Mouse (Mus musculus): ENCODE data around the gene Tmem102.

Tmem102 gene

GRCm38 (mm10) chr11:69797924-69798323 is 7.5 kb downstream of the Tmem102 start:
- in situ Hi-C loops (cut with MboI; ENCODE audit: low pct_unique_long_range_greater_than_20kb in 1 of 2, low sequenced_read_pairs in 2 of 2, unreplicated experiment in 1 of 2), result no loop called here

DNA sequence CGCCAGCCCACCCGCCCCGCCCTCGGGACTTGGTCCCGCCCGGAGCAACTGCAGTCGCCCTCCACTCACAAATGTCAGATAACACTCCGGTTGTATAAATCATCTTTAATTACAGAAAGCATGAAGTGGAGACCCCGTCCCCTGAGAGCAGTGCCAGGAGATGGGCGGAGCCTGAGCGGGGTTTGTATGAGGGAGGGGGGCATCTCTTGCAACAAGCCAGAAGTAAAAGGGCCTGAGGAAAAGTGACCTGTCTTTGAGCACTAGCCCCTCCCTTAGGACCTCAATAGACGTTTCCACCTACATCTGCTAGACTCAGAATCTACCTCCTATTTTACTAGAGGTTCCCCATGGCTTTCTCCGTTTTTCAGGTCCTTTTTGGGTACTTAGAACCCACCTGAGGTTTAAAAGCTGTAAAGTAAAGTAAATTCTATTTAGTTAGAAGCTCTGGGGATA is 9.4 kb downstream of the Tmem102 start:
- in situ Hi-C loops (cut with MboI; ENCODE audit: low pct_unique_long_range_greater_than_20kb in 1 of 2, low sequenced_read_pairs in 2 of 2, unreplicated experiment in 1 of 2), result no loop called here

DNA sequence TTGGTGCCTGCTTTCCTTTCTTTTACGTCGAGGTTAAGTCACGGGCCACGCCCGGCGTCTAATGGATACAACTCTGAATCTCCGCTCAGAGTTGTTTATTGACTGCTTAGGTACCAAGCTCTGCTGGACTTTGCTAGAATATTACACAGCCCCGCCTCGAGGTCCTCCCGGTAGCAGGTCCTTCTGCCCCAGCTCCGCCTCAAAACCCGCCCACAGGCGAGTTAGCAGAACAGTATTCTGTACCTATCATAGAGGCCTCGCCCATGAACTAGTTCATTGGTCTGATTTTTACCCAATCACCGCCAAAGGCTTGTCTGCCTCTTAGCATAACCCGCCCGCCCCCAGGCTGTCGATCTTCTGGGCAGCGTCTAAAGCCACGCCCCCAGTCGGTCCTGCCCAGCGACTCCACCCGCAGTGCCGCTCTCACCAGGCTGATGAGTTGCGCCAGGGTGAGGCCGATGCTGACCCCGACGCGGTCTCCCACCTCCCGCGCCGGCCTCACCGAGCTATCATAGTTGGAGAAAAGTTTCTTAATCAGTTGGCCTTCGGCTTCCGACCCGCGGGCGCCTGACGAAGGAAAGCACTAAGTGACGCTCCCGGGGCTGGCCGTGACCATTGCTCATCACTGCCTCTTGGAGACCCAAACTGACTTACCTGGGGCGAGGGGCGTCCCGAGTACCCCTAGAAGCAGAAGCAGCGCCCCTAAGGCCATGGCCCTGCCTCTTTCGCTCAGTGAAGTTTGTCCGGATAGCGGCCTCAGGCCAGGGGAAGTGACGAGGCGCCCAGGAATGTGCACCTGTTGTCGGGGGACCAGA is 10.0 kb downstream of the Tmem102 start, which contains the start of gene Chrnb1:
Chrnb1 (minus strand) TSS at position 776 of the 815 bp plus-strand sequence.
- in situ Hi-C loops (cut with MboI; ENCODE audit: low pct_unique_long_range_greater_than_20kb in 1 of 2, low sequenced_read_pairs in 2 of 2, unreplicated experiment in 1 of 2), result no loop called here

- in situ Hi-C loops (cut with MboI; ENCODE audit: low pct_unique_long_range_greater_than_20kb in 1 of 2, low sequenced_read_pairs in 2 of 2, unreplicated experiment in 1 of 2), result no loop called here
Measured at GRCm38 (mm10) chr11:69793429-69793828, 12.0 kb downstream of the Tmem102 start.

- in situ Hi-C loops (cut with MboI; ENCODE audit: low pct_unique_long_range_greater_than_20kb in 1 of 2, low sequenced_read_pairs in 2 of 2, unreplicated experiment in 1 of 2), result no loop called here
Measured at GRCm38 (mm10) chr11:69791420-69791819, 14.0 kb downstream of the Tmem102 start.

- in situ Hi-C loops (cut with MboI; ENCODE audit: low pct_unique_long_range_greater_than_20kb in 1 of 2, low sequenced_read_pairs in 2 of 2, unreplicated experiment in 1 of 2), result no loop called here
Measured at GRCm38 (mm10) chr11:69789431-69789830, 16.0 kb downstream of the Tmem102 start.

DNA sequence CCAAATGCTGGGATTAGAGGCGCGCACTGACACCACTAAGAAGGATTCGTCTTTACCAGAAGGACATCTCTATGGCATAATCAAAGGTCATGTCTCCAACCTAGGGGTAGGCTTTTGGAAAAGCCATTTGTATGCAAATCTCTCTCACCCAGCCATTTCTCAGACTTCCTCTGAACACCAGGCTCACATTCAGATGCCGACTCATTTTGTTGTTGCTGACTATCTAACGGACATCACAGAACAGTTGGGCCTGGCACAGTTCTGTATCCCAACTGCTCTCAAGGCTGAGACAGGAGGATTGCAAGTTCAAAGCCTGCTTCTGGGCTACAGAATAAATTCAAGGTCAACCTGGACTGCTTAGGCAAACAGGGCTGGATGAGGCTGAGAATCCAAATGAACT is 18.1 kb downstream of the Tmem102 start:
- in situ Hi-C loops (cut with MboI; ENCODE audit: low pct_unique_long_range_greater_than_20kb in 1 of 2, low sequenced_read_pairs in 2 of 2, unreplicated experiment in 1 of 2), result no loop called here

GRCm38 (mm10) chr11:69784793-69785272 is 20.6 kb downstream of the Tmem102 start:
- in situ Hi-C loops (cut with MboI; ENCODE audit: low pct_unique_long_range_greater_than_20kb in 1 of 2, low sequenced_read_pairs in 2 of 2, unreplicated experiment in 1 of 2), result no loop called here

- in situ Hi-C loops (cut with MboI; ENCODE audit: low pct_unique_long_range_greater_than_20kb in 1 of 2, low sequenced_read_pairs in 2 of 2, unreplicated experiment in 1 of 2), result no loop called here
Measured at GRCm38 (mm10) chr11:69781828-69782227, 23.6 kb downstream of the Tmem102 start.

DNA sequence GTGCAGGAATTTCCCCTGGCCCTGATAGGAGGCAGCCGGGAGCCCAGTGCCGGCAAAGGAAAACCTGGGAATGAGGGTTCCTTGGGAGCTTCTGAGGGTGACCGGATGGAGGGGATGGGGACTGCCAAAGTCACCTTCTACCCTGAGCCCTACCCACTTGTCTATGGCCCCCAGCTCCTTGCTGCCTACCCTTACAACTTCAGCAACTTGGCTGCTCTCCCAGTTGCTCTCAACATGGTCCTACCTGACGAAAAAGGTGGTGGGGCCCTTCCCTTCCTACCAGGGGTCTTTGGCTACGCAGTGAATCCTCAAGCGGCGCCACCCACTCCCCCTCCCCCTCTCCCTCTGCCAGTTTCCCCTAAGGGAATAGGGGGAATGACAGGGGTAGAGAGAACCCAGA is 26.4 kb downstream of the Tmem102 start:
- in situ Hi-C loops (cut with MboI; ENCODE audit: low pct_unique_long_range_greater_than_20kb in 1 of 2, low sequenced_read_pairs in 2 of 2, unreplicated experiment in 1 of 2), result no loop called here

- in situ Hi-C loops (cut with MboI; ENCODE audit: low pct_unique_long_range_greater_than_20kb in 1 of 2, low sequenced_read_pairs in 2 of 2, unreplicated experiment in 1 of 2), result no loop called here
Measured at GRCm38 (mm10) chr11:69778258-69778982, 27.0 kb downstream of the Tmem102 start.

- in situ Hi-C loops (cut with MboI; ENCODE audit: low pct_unique_long_range_greater_than_20kb in 1 of 2, low sequenced_read_pairs in 2 of 2, unreplicated experiment in 1 of 2), result no loop called here
Measured at GRCm38 (mm10) chr11:69777504-69778257, 27.7 kb downstream of the Tmem102 start.

DNA sequence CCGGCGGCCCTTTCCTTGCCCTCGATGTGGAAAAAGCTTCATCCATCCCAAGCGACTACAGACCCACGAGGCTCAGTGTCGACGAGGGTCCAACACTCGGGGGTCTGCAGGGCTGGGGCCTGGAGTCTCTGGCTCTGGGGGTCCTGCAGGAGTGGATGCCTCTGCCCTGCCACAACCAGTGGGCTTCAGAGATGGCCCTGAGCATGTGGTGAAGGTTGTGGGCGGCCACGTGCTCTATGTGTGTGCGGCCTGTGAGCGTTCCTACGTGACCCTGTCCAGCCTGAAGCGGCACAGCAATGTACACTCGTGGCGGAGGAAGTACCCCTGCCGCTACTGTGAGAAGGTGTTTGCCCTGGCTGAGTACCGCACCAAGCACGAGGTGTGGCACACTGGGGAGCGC is 28.9 kb downstream of the Tmem102 start:
- in situ Hi-C loops (cut with MboI; ENCODE audit: low pct_unique_long_range_greater_than_20kb in 1 of 2, low sequenced_read_pairs in 2 of 2, unreplicated experiment in 1 of 2), result no loop called here

DNA sequence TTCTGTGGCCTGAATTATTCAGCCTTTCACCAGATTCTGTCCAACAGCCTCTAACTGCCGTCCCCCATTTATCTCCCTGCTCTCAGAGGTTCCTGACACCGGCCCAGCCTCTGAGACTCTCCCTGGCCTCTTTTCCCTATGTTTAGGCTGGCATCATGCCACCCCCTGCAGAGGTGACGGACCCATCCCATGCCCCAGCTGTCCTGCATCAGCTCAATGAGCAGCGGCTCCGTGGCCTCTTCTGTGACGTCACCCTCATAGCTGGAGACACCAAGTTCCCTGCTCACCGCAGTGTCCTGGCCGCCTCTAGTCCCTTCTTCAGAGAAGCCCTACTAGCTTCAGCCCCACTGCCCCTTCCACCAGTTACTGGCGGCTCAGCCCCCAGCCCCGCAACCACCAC is 29.7 kb downstream of the Tmem102 start:
- in situ Hi-C loops (cut with MboI; ENCODE audit: low pct_unique_long_range_greater_than_20kb in 1 of 2, low sequenced_read_pairs in 2 of 2, unreplicated experiment in 1 of 2), result no loop called here

GRCm38 (mm10) chr11:69774961-69775360 is 30.5 kb downstream of the Tmem102 start:
- in situ Hi-C loops (cut with MboI; ENCODE audit: low pct_unique_long_range_greater_than_20kb in 1 of 2, low sequenced_read_pairs in 2 of 2, unreplicated experiment in 1 of 2), result no loop called here

GRCm38 (mm10) chr11:69767625-69767909 is 37.9 kb downstream of the Tmem102 start:
- in situ Hi-C loops (cut with MboI; ENCODE audit: low pct_unique_long_range_greater_than_20kb in 1 of 2, low sequenced_read_pairs in 2 of 2, unreplicated experiment in 1 of 2), result no loop called here

DNA sequence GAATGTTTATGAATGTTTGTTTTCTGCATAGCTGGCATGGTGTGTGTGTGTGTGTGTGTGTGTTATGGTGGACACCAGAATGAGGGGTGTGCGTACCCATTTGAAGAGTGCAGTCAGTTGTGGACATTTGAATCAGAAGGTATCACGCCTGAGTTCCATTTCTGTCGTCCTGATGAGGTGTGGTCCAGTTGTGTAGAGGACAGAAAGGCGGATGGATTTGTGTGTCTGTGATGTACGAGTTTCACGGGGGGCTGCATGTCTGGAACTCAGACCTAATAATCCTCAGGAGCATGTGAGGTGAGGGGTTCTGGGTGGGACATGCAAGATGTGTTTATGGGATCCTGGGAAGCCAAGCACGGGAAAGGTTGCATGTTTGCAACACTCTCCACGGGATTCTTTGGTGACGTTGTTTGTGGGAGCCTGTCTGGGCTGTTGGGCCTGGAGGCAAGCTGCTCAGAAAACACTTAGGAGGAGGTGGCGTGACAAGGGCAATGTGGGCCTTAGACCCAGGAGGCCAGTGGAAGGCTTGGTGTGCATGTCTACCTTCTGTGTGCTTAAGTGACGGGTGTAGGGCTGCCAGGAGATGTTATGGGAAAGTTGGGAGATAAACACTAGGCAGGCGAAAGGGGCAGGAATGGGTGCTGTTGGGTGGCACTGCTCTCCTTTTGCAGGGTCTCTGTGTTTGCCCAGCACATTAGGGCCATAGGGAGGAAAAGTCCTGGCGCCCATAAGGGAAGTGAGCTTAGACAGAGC is 38.4 kb downstream of the Tmem102 start:
- in situ Hi-C loops (cut with MboI; ENCODE audit: low pct_unique_long_range_greater_than_20kb in 1 of 2, low sequenced_read_pairs in 2 of 2, unreplicated experiment in 1 of 2), result no loop called here

GRCm38 (mm10) chr11:69766126-69766609 is 39.3 kb downstream of the Tmem102 start:
- in situ Hi-C loops (cut with MboI; ENCODE audit: low pct_unique_long_range_greater_than_20kb in 1 of 2, low sequenced_read_pairs in 2 of 2, unreplicated experiment in 1 of 2), result no loop called here
